Mouse (Mus musculus): ENCODE data around the gene Bnip3. TPM values are rescaled to one million over a fixed set of nuclear protein-coding genes. Genes with fewer than 3 reads are reported as not detected.

Bnip3 gene
- total RNA-seq, 2 experiments from 2014 or later = 306 to 356 TPM

GRCm38 (mm10) chr7:138846502-138846991, 62.8 kb downstream of the Bnip3 start:
- DNase-seq = no peak
- intact Hi-C loops (cut with DNase I) = loop anchor here (2.0 kb wide), 1 partner anchor 62 kb away; the partner anchor contains the start of gene Bnip3

- DNase-seq = peak; percentile 95 to 97
- intact Hi-C loops (cut with DNase I) = loop anchor here (2.0 kb wide), 1 partner anchor 63 kb away; the partner anchor contains the start of gene Bnip3
Observed at GRCm38 (mm10) chr7:138845544-138846391, 63.6 kb downstream of the Bnip3 start, which contains the start of the genes Ppp2r2d and Mapk1ip1. Ppp2r2d (plus strand) TSS chr7:138846079. Mapk1ip1 (minus strand) TSS chr7:138846273.

- no peak for DNase-seq
- intact Hi-C loops (cut with DNase I) = no loop called here
Observed at GRCm38 (mm10) chr7:138845111-138845510, 64.2 kb downstream of the Bnip3 start.

GRCm38 (mm10) chr7:138843421-138843820, 65.9 kb downstream of the Bnip3 start:
- intact Hi-C loops (cut with DNase I) = no loop called here
- no peak for DNase-seq

- intact Hi-C loops (cut with DNase I) = no loop called here
- no peak for DNase-seq
Observed at GRCm38 (mm10) chr7:138841436-138842151, 67.7 kb downstream of the Bnip3 start.

Other genes starting within 250 kb of the Bnip3 start
- gene Ppp2r2d, start 63.4 kb downstream of the Bnip3 start, total RNA-seq (2021) = 10 to 100 TPM; 39.6 to 42.1 TPM
- 10 to 100 TPM; 19.9 to 24.7 TPM for gene Mapk1ip1, start 63.2 kb downstream of the Bnip3 start, total RNA-seq (2021)
- under 1 TPM; 0.14 to 0.53 TPM for gene Jakmip3, start 31.2 kb upstream of the Bnip3 start, total RNA-seq (2021)
- 1 to 10 TPM; 5.0 to 6.4 TPM for gene Dpysl4, start 176.5 kb upstream of the Bnip3 start, total RNA-seq (2021)